Mouse (Mus musculus): ENCODE measurements around the gene Cryzl2.

GRCm38 (mm10) chr1:157415771-157416170 lies 42.6 kb upstream of the Cryzl2 start:
- TF ChIP-seq CTCF (IDR thresholded peaks at IDR 0.05) (no peak), POLR2A (IDR thresholded peaks at IDR 0.05; ENCODE audit: insufficient read depth, low read depth, low read length) (no peak)
